Mouse (Mus musculus): ENCODE measurements around the gene Tom1. TPM values are rescaled to one million over a fixed set of nuclear protein-coding genes. Genes with fewer than 3 reads are reported as not detected.

Tom1 gene
- total and polyA plus RNA-seq, 3 experiments = 18.0 to 32.6 TPM; not detected in 1

GRCm38 (mm10) chr8:75081364-75082040 is 48.0 kb downstream of the Tom1 start (continued):
- TF ChIP-seq MYC (IDR thresholded peaks at IDR 0.05; ENCODE audit: low read depth, low read length) (0 out of 2 replicates have a peak, but pooled peaks have one; percentile 24), MEF2A (IDR thresholded peaks at IDR 0.05; ENCODE audit: extremely low read depth, insufficient replicate concordance, low read depth, low read length, poor library complexity, severe bottlenecking) (no peak), ZNF384 (IDR thresholded peaks at IDR 0.05; ENCODE audit: low read depth, low read length) (no peak), E2F4 (IDR thresholded peaks at IDR 0.05; ENCODE audit: borderline replicate concordance, low read depth, low read length) (no peak), ZKSCAN1 (IDR thresholded peaks at IDR 0.05; ENCODE audit: low read depth, low read length) (no peak), ELF1 (IDR thresholded peaks at IDR 0.05; ENCODE audit: low read depth, low read length) (0 out of 2 replicates have a peak, but pooled peaks have one; percentile 11), SIN3A (IDR thresholded peaks at IDR 0.05; ENCODE audit: low read length) (peak; percentile 68), MXI1 (IDR thresholded peaks at IDR 0.05; ENCODE audit: low read depth, low read length) (peak; percentile 64)

DNA sequence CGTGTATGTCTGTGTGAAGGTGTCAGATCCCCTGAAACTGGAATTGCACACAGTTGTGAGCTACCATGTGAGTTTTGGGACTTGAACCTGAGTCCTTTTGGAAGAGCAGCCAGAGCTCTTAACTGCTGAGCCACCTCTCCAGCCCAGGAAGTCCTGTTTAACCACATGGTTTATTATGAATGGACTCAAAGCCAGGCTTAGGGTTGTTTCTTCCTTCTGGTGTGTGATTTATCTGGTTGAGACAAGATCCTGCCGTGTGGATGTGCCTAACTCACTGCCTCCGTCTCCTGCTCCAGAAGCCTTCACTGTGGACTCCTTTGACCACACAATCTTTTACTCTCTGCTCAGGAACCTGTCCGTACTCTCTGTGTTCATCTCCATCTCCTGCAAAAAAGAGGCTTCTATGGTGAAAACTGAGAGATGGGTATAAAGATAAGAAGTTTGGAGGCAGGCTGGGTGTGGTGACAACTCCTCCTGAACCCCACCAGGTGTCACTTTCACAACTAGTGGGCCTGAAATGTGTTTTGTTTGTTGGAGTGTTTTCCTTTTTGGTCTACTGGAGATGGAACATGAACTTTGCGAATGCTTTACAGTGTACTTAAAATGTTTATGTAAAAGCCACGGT is 48.8 kb downstream of the Tom1 start:
- no peak overlapping the region for H3K4me3 ChIP-seq (ENCODE audit: control insufficient read depth in 1 of 2, insufficient read depth in 1 of 2, low read depth in 2 of 2, low read length in 2 of 2)
- peak overlapping the region; percentile 6; the same call in 1 of the 2 replicates for H3K9ac ChIP-seq (ENCODE audit: control insufficient read depth, low read depth, low read length, poor library complexity, severe bottlenecking)
- H3K36me3 ChIP-seq (ENCODE audit: control insufficient read depth in 1 of 2, insufficient read depth in 2 of 2, low read length in 2 of 2) = peaks cover 0 to 41% of the 10 kb centered on the region in 2 experiments; a peak in 2 of 4 replicates
- no peaks in the 10 kb centered on the region for H3K27me3 ChIP-seq (ENCODE audit: control insufficient read depth in 1 of 2, insufficient read depth in 2 of 2, low read length in 2 of 2)
- no peaks in the 10 kb centered on the region for H3K9me3 ChIP-seq (replicated peaks; ENCODE audit: insufficient read depth, low read length)
- TF ChIP-seq GATA1 (IDR thresholded peaks at IDR 0.05; ENCODE audit: low read depth, low read length) (peak; percentile 55), RCOR1 (IDR thresholded peaks at IDR 0.05; ENCODE audit: low read depth, low read length) (no peak), CTCF (IDR thresholded peaks at IDR 0.05 in 2 of 3, conservative IDR thresholded peaks at IDR 0.05 in 1 of 3; ENCODE audit: control insufficient read depth in 1 of 3, insufficient read depth in 1 of 3, low read depth in 2 of 3, low read length in 3 of 3, poor library complexity in 1 of 3, severe bottlenecking in 1 of 3) (peak in 1 of 3 experiments; percentile 14; a peak in 1 of 6 replicates), ETS1 (IDR thresholded peaks at IDR 0.05; ENCODE audit: low read depth, low read length) (peak; percentile 4; the same call in 1 of the 2 replicates)
- DNase-seq (ENCODE audit: low read depth, low spot score) = no peak
- peak overlapping the region; percentile 1; the same call in 1 of the 2 replicates for H3K27ac ChIP-seq (ENCODE audit: control insufficient read depth, low read depth, low read length)
- peaks cover 36 to 47% of the 10 kb centered on the region in 2 experiments for H3K4me1 ChIP-seq (ENCODE audit: control insufficient read depth in 1 of 2, insufficient read depth in 2 of 2, low read length in 2 of 2)
- H3K79me2 ChIP-seq (ENCODE audit: control insufficient read depth, insufficient read depth, low read length, poor library complexity) = no peaks in the 10 kb centered on the region

DNA sequence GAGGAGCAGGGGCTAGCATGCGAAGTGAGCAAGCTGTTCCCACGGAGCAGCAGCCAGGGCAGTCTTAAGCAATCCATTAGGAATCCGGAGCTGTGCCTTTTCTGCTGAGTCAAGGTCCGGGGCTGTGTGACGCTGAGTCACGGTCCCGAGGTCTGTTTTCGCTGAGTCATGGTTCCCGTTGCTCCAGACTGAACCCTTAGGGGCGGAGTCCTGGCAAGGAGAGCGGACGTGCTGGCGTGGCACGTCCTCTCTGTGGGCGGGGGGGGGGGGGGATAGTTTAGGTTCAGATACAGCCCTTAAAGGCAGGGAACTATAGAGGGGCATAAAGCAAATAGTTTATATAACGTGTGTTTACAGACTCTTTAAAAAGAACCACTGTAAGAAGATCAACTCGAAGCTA is 50.3 kb downstream of the Tom1 start:
- Histone ChIP-seq H3K4me1 (ENCODE audit: control insufficient read depth in 1 of 2, insufficient read depth in 2 of 2, low read length in 2 of 2) (peaks cover 39 to 50% of the 10 kb centered on the region in 2 experiments), H3K9me3 (replicated peaks; ENCODE audit: insufficient read depth, low read length) (no peaks in the 10 kb centered on the region), H3K27ac (ENCODE audit: control insufficient read depth, low read depth, low read length) (peak overlapping the region; percentile 51), H3K4me3 (ENCODE audit: control insufficient read depth in 1 of 2, insufficient read depth in 1 of 2, low read depth in 2 of 2, low read length in 2 of 2) (peak overlapping the region; percentile 61 to 72), H3K36me3 (ENCODE audit: control insufficient read depth in 1 of 2, insufficient read depth in 2 of 2, low read length in 2 of 2) (peaks cover 0 to 50% of the 10 kb centered on the region in 2 experiments; a peak in 2 of 4 replicates), H3K79me2 (ENCODE audit: control insufficient read depth, insufficient read depth, low read length, poor library complexity) (no peaks in the 10 kb centered on the region), H3K27me3 (ENCODE audit: control insufficient read depth in 1 of 2, insufficient read depth in 2 of 2, low read length in 2 of 2) (no peaks in the 10 kb centered on the region), H3K9ac (ENCODE audit: control insufficient read depth, low read depth, low read length, poor library complexity, severe bottlenecking) (peak overlapping the region; percentile 68)
- peak; percentile 98 for DNase-seq (ENCODE audit: low read depth, low spot score)
- TF ChIP-seq EP300 (IDR thresholded peaks at IDR 0.05; ENCODE audit: low read depth in 1 of 2, low read length in 2 of 2) (peak; percentile 65 to 75), ELF1 (IDR thresholded peaks at IDR 0.05; ENCODE audit: low read depth, low read length) (peak; percentile 33; the same call in 1 of the 2 replicates), BHLHE40 (IDR thresholded peaks at IDR 0.05; ENCODE audit: borderline replicate concordance, low read depth, low read length) (0 out of 2 replicates have a peak, but pooled peaks have one; percentile 15), MAFK (IDR thresholded peaks at IDR 0.05; ENCODE audit: borderline replicate concordance, low read depth, low read length) (peak; percentile 100), KAT2A (conservative IDR thresholded peaks at IDR 0.05; ENCODE audit: low read depth, low read length) (no peak), MAX (IDR thresholded peaks at IDR 0.05; ENCODE audit: low read length) (peak; percentile 19; the same call in 1 of the 2 replicates), MYB (IDR thresholded peaks at IDR 0.05; ENCODE audit: low read depth, low read length) (peak; percentile 29; the same call in 1 of the 2 replicates), MEF2A (IDR thresholded peaks at IDR 0.05; ENCODE audit: extremely low read depth, insufficient replicate concordance, low read depth, low read length, poor library complexity, severe bottlenecking) (no peak), MXI1 (IDR thresholded peaks at IDR 0.05; ENCODE audit: low read depth, low read length) (peak; percentile 89), JUND (IDR thresholded peaks at IDR 0.05; ENCODE audit: low read depth, low read length) (0 out of 2 replicates have a peak, but pooled peaks have one; percentile 18), TCF12 (IDR thresholded peaks at IDR 0.05; ENCODE audit: low read depth, low read length) (0 out of 2 replicates have a peak, but pooled peaks have one; percentile 14), TBP (IDR thresholded peaks at IDR 0.05; ENCODE audit: low read depth, low read length) (peak; percentile 66; the same call in 1 of the 2 replicates), NELFE (IDR thresholded peaks at IDR 0.05; ENCODE audit: low read depth, low read length) (peak; percentile 56), GABPA (IDR thresholded peaks at IDR 0.05; ENCODE audit: low read depth, low read length) (peak; percentile 98), CTCF (IDR thresholded peaks at IDR 0.05 in 2 of 3, conservative IDR thresholded peaks at IDR 0.05 in 1 of 3; ENCODE audit: control insufficient read depth in 1 of 3, insufficient read depth in 1 of 3, low read depth in 2 of 3, low read length in 3 of 3, poor library complexity in 1 of 3, severe bottlenecking in 1 of 3) (no peak), HCFC1 (IDR thresholded peaks at IDR 0.05; ENCODE audit: low read depth, low read length) (peak; percentile 53), ETS1 (IDR thresholded peaks at IDR 0.05; ENCODE audit: low read depth, low read length) (peak; percentile 99), E2F4 (IDR thresholded peaks at IDR 0.05; ENCODE audit: borderline replicate concordance, low read depth, low read length) (no peak)

All from MEL (cell line).